Mouse (Mus musculus): ENCODE measurements around the gene Cd68. TPM values are rescaled to one million over a fixed set of nuclear protein-coding genes. Genes with fewer than 3 reads are reported as not detected.

The Cd68 gene
- total RNA-seq, 2 experiments from 2014 or later, result 11.8 to 14.1 TPM

- Histone ChIP-seq H3K27ac (peak within 1 kb of the TSS; percentile 91), H3K4me3 (peak within 1 kb of the TSS; percentile 91)
- intact Hi-C loops (cut with DNase I), result loop anchor here (1.0 to 5.0 kb wide), 7 partner anchors 9 to 219 kb away; partner anchors contain the start of genes 2810408A11Rik, Eif4a1, Neurl4 and Nlgn2
- TF ChIP-seq CTCF (IDR thresholded peaks at IDR 0.05), result no peak
- DNase-seq (ENCODE audit: extremely low spot score in 1 of 2, low spot score in 2 of 2), result peak; percentile 98
Measured at GRCm38 (mm10) chr11:69681314-69682208, 15.6 kb upstream of the Cd68 start, which contains the start of gene Senp3. TSS of gene Senp3 (minus strand) at chr11:69682084.

- DNase-seq (ENCODE audit: extremely low spot score in 1 of 2, low spot score in 2 of 2), result no peak
- H3K4me3 ChIP-seq, result no peak overlapping the region; the same call in 1 of the 2 replicates
- intact Hi-C loops (cut with DNase I), result loop anchor here (5.0 kb wide), 1 partner anchor 157 kb away; the partner anchor contains the start of genes Nlgn2 and Tmem256
- H3K27ac ChIP-seq, result no peak overlapping the region
- TF ChIP-seq CTCF (IDR thresholded peaks at IDR 0.05), result no peak
Measured at GRCm38 (mm10) chr11:69680136-69680855, 14.3 kb upstream of the Cd68 start.

- no peak for DNase-seq (ENCODE audit: extremely low spot score in 1 of 2, low spot score in 2 of 2)
- Histone ChIP-seq H3K27ac (no peak overlapping the region), H3K4me3 (no peak overlapping the region)
- TF ChIP-seq CTCF (IDR thresholded peaks at IDR 0.05), result no peak
- intact Hi-C loops (cut with DNase I), result no loop called here
Measured at GRCm38 (mm10) chr11:69679144-69679543, 13.2 kb upstream of the Cd68 start.

GRCm38 (mm10) chr11:69672211-69672706 lies 6.3 kb upstream of the Cd68 start, which contains the start of gene Eif4a1:
TSS of gene Eif4a1 (minus strand) at chr11:69672423.
- peak within 1 kb of the TSS; percentile 96 for H3K27ac ChIP-seq
- no peak; the same call in 1 of the 2 replicates for TF ChIP-seq CTCF (IDR thresholded peaks at IDR 0.05)
- peak within 1 kb of the TSS; percentile 75 for H3K4me3 ChIP-seq
- intact Hi-C loops (cut with DNase I), result loop anchor here (1.0 kb wide), 1 partner anchor 9 kb away; no protein-coding TSS in a partner anchor
- peak; percentile 100 for DNase-seq (ENCODE audit: extremely low spot score in 1 of 2, low spot score in 2 of 2)

GRCm38 (mm10) chr11:69671726-69672124 lies 5.8 kb upstream of the Cd68 start:
- peak; percentile 7 for TF ChIP-seq CTCF (IDR thresholded peaks at IDR 0.05)
- intact Hi-C loops (cut with DNase I), result loop anchor here (1.0 kb wide), 2 partner anchors 10 to 87 kb away; partner anchors contain the start of gene Polr2a
- DNase-seq (ENCODE audit: extremely low spot score in 1 of 2, low spot score in 2 of 2), result peak in 1 of 2 experiments; percentile 45
- Histone ChIP-seq H3K4me3 (peak overlapping the region; percentile 75), H3K27ac (peak overlapping the region; percentile 96)

GRCm38 (mm10) chr11:69670786-69671725 lies 5.1 kb upstream of the Cd68 start:
- intact Hi-C loops (cut with DNase I), result loop anchor here (1.0 kb wide), 1 partner anchor 87 kb away; the partner anchor contains the start of gene Polr2a
- no peak for TF ChIP-seq CTCF (IDR thresholded peaks at IDR 0.05)
- Histone ChIP-seq H3K4me3 (peak overlapping the region; percentile 75), H3K27ac (peak overlapping the region; percentile 96)
- peak; percentile 88 to 90 for DNase-seq (ENCODE audit: extremely low spot score in 1 of 2, low spot score in 2 of 2)

GRCm38 (mm10) chr11:69666665-69667005 lies 682 bp upstream of the Cd68 start:
- Histone ChIP-seq H3K27ac (no peak overlapping the region), H3K4me3 (no peak overlapping the region)
- intact Hi-C loops (cut with DNase I), result loop anchor here (10.0 kb wide), 1 partner anchor 252 kb away; the partner anchor contains the start of gene Kdm6b
- DNase-seq (ENCODE audit: extremely low spot score in 1 of 2, low spot score in 2 of 2), result no peak
- TF ChIP-seq CTCF (IDR thresholded peaks at IDR 0.05), result no peak

- Histone ChIP-seq H3K27ac (peak overlapping the region; percentile 55), H3K4me3 (no peak overlapping the region)
- TF ChIP-seq CTCF (IDR thresholded peaks at IDR 0.05), result no peak
- intact Hi-C loops (cut with DNase I), result loop anchor here (10.0 kb wide), 1 partner anchor 251 kb away; the partner anchor contains the start of gene Kdm6b
- no peak for DNase-seq (ENCODE audit: extremely low spot score in 1 of 2, low spot score in 2 of 2)
Measured at GRCm38 (mm10) chr11:69665457-69665960, 444 bp downstream of the Cd68 start.

- H3K4me3 ChIP-seq, result no peak overlapping the region
- H3K27ac ChIP-seq, result no peak overlapping the region
- TF ChIP-seq CTCF (IDR thresholded peaks at IDR 0.05), result no peak
- DNase-seq (ENCODE audit: extremely low spot score in 1 of 2, low spot score in 2 of 2), result no peak
- intact Hi-C loops (cut with DNase I), result loop anchor here (10.0 kb wide), 1 partner anchor 250 kb away; the partner anchor contains the start of gene Kdm6b
Measured at GRCm38 (mm10) chr11:69664841-69665240, 1.1 kb downstream of the Cd68 start.

GRCm38 (mm10) chr11:69663795-69664194 lies 2.2 kb downstream of the Cd68 start:
- intact Hi-C loops (cut with DNase I), result loop anchor here (10.0 kb wide), 1 partner anchor 249 kb away; the partner anchor contains the start of gene Kdm6b
- Histone ChIP-seq H3K27ac (no peak overlapping the region), H3K4me3 (no peak overlapping the region)
- DNase-seq (ENCODE audit: extremely low spot score in 1 of 2, low spot score in 2 of 2), result no peak
- no peak for TF ChIP-seq CTCF (IDR thresholded peaks at IDR 0.05)
